Mouse (Mus musculus) naive thymus-derived CD4-positive, alpha-beta T cell, adult 2 months (primary cell): ENCODE results near the gene Il15.
A peak's percentile ranks its signal among the peaks of the same experiment; 100 is the strongest.

Experiments used
- DNase-seq: peaks from one replicate; pipeline ENCODE4 v3.0.0-alpha.2; 2011; ENCODE audit warnings: low read depth

Il15 gene

GRCm38 (mm10) chr8:82402686-82403330, at the start of gene Il15:
TSS of gene Il15 (minus strand) at chr8:82403222.
- DNase-seq, result peak; percentile 11

GRCm38 (mm10) chr8:82444897-82445296, 41.9 kb upstream of the Il15 start:
- no peak for DNase-seq

GRCm38 (mm10) chr8:82416587-82417340, 13.7 kb upstream of the Il15 start:
- DNase-seq, result no peak

GRCm38 (mm10) chr8:82415485-82415884, 12.5 kb upstream of the Il15 start:
- DNase-seq, result no peak

GRCm38 (mm10) chr8:82410135-82410534, 7.1 kb upstream of the Il15 start:
- DNase-seq, result no peak

GRCm38 (mm10) chr8:82407060-82407459, 4.0 kb upstream of the Il15 start:
- DNase-seq, result no peak

- no peak for DNase-seq
Observed at GRCm38 (mm10) chr8:82404068-82404467, 1.0 kb upstream of the Il15 start.

- no peak for DNase-seq
Observed at GRCm38 (mm10) chr8:82402261-82402685, 749 bp downstream of the Il15 start.

- no peak for DNase-seq
Observed at GRCm38 (mm10) chr8:82401490-82401889, 1.5 kb downstream of the Il15 start.

GRCm38 (mm10) chr8:82401059-82401458, 2.0 kb downstream of the Il15 start:
- no peak for DNase-seq

GRCm38 (mm10) chr8:82400376-82400775, 2.6 kb downstream of the Il15 start:
- no peak for DNase-seq

GRCm38 (mm10) chr8:82398546-82398945, 4.5 kb downstream of the Il15 start:
- DNase-seq, result no peak

GRCm38 (mm10) chr8:82391258-82391657, 11.8 kb downstream of the Il15 start:
- no peak for DNase-seq

- no peak for DNase-seq
Observed at GRCm38 (mm10) chr8:82388356-82388902, 14.6 kb downstream of the Il15 start.

GRCm38 (mm10) chr8:82387614-82388013, 15.4 kb downstream of the Il15 start:
- no peak for DNase-seq

- no peak for DNase-seq
Observed at GRCm38 (mm10) chr8:82385867-82386266, 17.2 kb downstream of the Il15 start.

GRCm38 (mm10) chr8:82384458-82385234, 18.4 kb downstream of the Il15 start:
- DNase-seq, result no peak

GRCm38 (mm10) chr8:82383346-82383745, 19.7 kb downstream of the Il15 start:
- no peak for DNase-seq

GRCm38 (mm10) chr8:82382316-82382715, 20.7 kb downstream of the Il15 start:
- no peak for DNase-seq

- no peak for DNase-seq
Observed at GRCm38 (mm10) chr8:82374470-82374869, 28.6 kb downstream of the Il15 start.

GRCm38 (mm10) chr8:82372846-82373245, 30.2 kb downstream of the Il15 start:
- no peak for DNase-seq

GRCm38 (mm10) chr8:82370657-82371056, 32.4 kb downstream of the Il15 start:
- no peak for DNase-seq

GRCm38 (mm10) chr8:82361061-82361460, 42.0 kb downstream of the Il15 start:
- DNase-seq, result no peak
